Mouse (Mus musculus): ENCODE measurements at regions not wholly inside any gene's neighbourhood (a gene's known extent, or its start where the extent isn't known, plus 50 kb on each side); places are given as distances from the start of the nearest gene placed in this dataset.

- Histone ChIP-seq H3K4me1 (0 out of 2 replicates have a peak, but pooled peaks cover 5% of the 10 kb centered on the region), H3K4me2 (replicated peaks) (no peak overlapping the region), H3K4me3 (no peak overlapping the region), H3K9me3 (0 out of 2 replicates have a peak, but pooled peaks cover 4% of the 10 kb centered on the region), H3K27me3 (no peaks in the 10 kb centered on the region), H3K27ac (replicated peaks) (no peak overlapping the region), H3K36me3 (no peaks in the 10 kb centered on the region), H3K9ac (replicated peaks) (no peak overlapping the region)
- WGBS, result 77% methylated on average over 8 of the region's 8 CpGs
- ATAC-seq (replicated peaks), result no peak
Measured at GRCm38 (mm10) chr10:99393523-99393922, 130.5 kb downstream of the Dusp6 start.

DNA sequence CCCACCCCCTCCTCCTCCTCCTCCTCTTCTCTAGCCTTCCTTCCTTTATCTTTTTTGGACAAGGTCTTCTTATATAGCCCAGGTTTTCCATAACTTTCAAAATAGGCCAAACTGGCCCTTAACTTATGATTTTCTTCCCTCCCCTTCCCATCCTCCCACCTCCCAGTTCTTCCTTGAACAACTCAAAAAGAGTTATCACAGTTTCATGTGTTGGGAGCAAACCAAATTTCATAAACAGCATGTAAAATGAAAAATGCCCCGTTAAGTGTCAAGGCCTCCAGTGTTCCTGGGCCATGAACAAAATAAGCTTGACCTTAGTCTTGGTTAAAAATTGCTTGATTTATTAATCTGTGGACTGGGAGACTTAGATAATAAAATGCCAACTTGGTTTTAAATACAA is 132.4 kb downstream of the Dusp6 start:
- H3K4me1 ChIP-seq, result 0 out of 2 replicates have a peak, but pooled peaks cover 5% of the 10 kb centered on the region
- no peak overlapping the region for H3K9ac ChIP-seq (replicated peaks)
- H3K9me3 ChIP-seq, result 0 out of 2 replicates have a peak, but pooled peaks cover 4% of the 10 kb centered on the region
- H3K36me3 ChIP-seq, result no peaks in the 10 kb centered on the region
- H3K4me3 ChIP-seq, result no peak overlapping the region
- 83% methylated on average over 1 of the region's 1 CpGs for WGBS
- H3K4me2 ChIP-seq (replicated peaks), result no peak overlapping the region
- no peaks in the 10 kb centered on the region for H3K27me3 ChIP-seq
- H3K27ac ChIP-seq (replicated peaks), result no peak overlapping the region
- no peak for ATAC-seq (replicated peaks)

- Histone ChIP-seq H3K4me1 (no peaks in the 10 kb centered on the region), H3K4me3 (no peak overlapping the region), H3K27me3 (no peaks in the 10 kb centered on the region), H3K9me3 (0 out of 2 replicates have a peak, but pooled peaks cover 4% of the 10 kb centered on the region), H3K36me3 (no peaks in the 10 kb centered on the region), H3K27ac (replicated peaks) (no peak overlapping the region), H3K9ac (replicated peaks) (no peak overlapping the region), H3K4me2 (replicated peaks) (no peak overlapping the region)
- WGBS, result 86% methylated on average over 3 of the region's 3 CpGs
- no peak for ATAC-seq (replicated peaks)
Measured at GRCm38 (mm10) chr10:99396630-99397029, 133.6 kb downstream of the Dusp6 start.

- H3K36me3 ChIP-seq, result no peaks in the 10 kb centered on the region
- no peak for ATAC-seq (replicated peaks)
Measured at GRCm38 (mm10) chr10:99400076-99400475, 137.0 kb downstream of the Dusp6 start.

GRCm38 (mm10) chr10:99406764-99407163 is 143.7 kb downstream of the Dusp6 start:
- no peak; the same call in 1 of the 2 replicates for ATAC-seq (replicated peaks)
- WGBS, result 81% methylated on average over 2 of the region's 2 CpGs
- no peaks in the 10 kb centered on the region for H3K27me3 ChIP-seq

More at GRCm38 (mm10) chr10:99400076-99400475, 137.0 kb downstream of the Dusp6 start:
- H3K4me1 ChIP-seq, result no peaks in the 10 kb centered on the region
- H3K9me3 ChIP-seq, result 0 out of 2 replicates have a peak, but pooled peaks cover 4% of the 10 kb centered on the region
- no peak overlapping the region for H3K4me2 ChIP-seq (replicated peaks)
- no peak overlapping the region for H3K9ac ChIP-seq (replicated peaks)
- H3K27me3 ChIP-seq, result no peaks in the 10 kb centered on the region
- H3K27ac ChIP-seq (replicated peaks), result no peak overlapping the region
- H3K4me3 ChIP-seq, result no peak overlapping the region
- WGBS, result 91% methylated on average over 6 of the region's 6 CpGs

GRCm38 (mm10) chr10:99408786-99409185 is 145.8 kb downstream of the Dusp6 start:
- Histone ChIP-seq H3K4me3 (no peak overlapping the region), H3K36me3 (no peaks in the 10 kb centered on the region), H3K9me3 (no peaks in the 10 kb centered on the region), H3K4me2 (replicated peaks) (no peak overlapping the region), H3K27ac (replicated peaks) (no peak overlapping the region), H3K27me3 (no peaks in the 10 kb centered on the region), H3K9ac (replicated peaks) (no peak overlapping the region), H3K4me1 (no peaks in the 10 kb centered on the region)
- 92% methylated on average over 2 of the region's 2 CpGs for WGBS
- no peak for ATAC-seq (replicated peaks)

More at GRCm38 (mm10) chr10:99406764-99407163, 143.7 kb downstream of the Dusp6 start:
- Histone ChIP-seq H3K4me3 (no peak overlapping the region), H3K4me1 (no peaks in the 10 kb centered on the region), H3K36me3 (no peaks in the 10 kb centered on the region), H3K9ac (replicated peaks) (no peak overlapping the region), H3K9me3 (no peaks in the 10 kb centered on the region), H3K4me2 (replicated peaks) (no peak overlapping the region), H3K27ac (replicated peaks) (0 out of 2 replicates have a peak overlapping the region, but pooled peaks have one; percentile 60)

DNA sequence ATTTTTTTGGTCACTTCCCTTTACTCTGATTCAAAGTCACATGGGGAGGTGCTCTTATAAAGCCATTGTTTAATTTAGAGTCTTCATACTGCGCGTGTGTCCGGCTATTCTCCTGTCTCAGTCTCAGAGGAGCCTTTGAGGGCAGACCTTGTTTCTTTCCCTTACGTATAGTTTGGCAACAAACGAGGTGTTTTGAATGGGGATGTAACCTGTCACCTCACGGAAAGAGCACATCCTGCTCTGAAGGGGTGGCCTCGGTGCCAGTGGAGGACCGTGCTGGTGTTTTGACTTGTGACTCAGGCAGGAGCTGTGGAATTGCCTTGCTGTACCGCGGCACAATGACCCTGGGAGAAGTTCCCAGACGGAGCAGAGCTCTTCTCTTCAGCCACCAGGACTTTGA is 146.7 kb downstream of the Dusp6 start:
- Histone ChIP-seq H3K9ac (replicated peaks) (no peak overlapping the region), H3K9me3 (no peaks in the 10 kb centered on the region), H3K27ac (replicated peaks) (no peak overlapping the region), H3K4me3 (no peak overlapping the region), H3K27me3 (no peaks in the 10 kb centered on the region), H3K4me2 (replicated peaks) (no peak overlapping the region), H3K36me3 (no peaks in the 10 kb centered on the region), H3K4me1 (no peaks in the 10 kb centered on the region)
- no peak for ATAC-seq (replicated peaks)
- 73% methylated on average over 11 of the region's 11 CpGs for WGBS

- Histone ChIP-seq H3K9ac (replicated peaks) (no peak overlapping the region), H3K27me3 (no peaks in the 10 kb centered on the region), H3K9me3 (no peaks in the 10 kb centered on the region), H3K27ac (replicated peaks) (no peak overlapping the region), H3K4me3 (no peak overlapping the region), H3K4me2 (replicated peaks) (no peak overlapping the region), H3K4me1 (no peaks in the 10 kb centered on the region), H3K36me3 (no peaks in the 10 kb centered on the region)
- ATAC-seq (replicated peaks), result no peak
- 88% methylated on average over 3 of the region's 3 CpGs for WGBS
Measured at GRCm38 (mm10) chr10:99410754-99411153, 147.7 kb downstream of the Dusp6 start.

DNA sequence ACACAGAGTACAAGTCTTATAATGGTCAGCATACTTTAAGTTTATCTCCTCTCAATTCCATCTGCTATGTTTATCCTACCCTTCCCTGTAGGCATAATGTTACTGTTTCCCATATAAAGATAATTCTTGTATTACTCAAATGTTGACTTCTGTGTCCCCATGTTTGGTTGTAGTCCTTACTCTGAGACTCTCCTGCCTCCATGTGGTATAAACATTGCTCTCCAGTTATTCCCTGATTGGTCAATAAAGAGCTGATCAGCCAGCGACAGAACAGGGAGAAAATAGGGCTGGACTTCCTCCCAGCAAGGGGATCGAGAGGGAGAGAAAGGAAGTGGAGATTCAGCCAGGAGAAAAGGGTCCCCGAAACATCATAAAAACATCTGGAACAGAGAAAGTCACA is 150.4 kb downstream of the Dusp6 start:
- no peaks in the 10 kb centered on the region for H3K9me3 ChIP-seq
- no peak overlapping the region for H3K27ac ChIP-seq (replicated peaks)
- WGBS, result 92% methylated on average over 3 of the region's 3 CpGs
- no peak for ATAC-seq (replicated peaks)
- no peak overlapping the region for H3K9ac ChIP-seq (replicated peaks)
- H3K36me3 ChIP-seq, result no peaks in the 10 kb centered on the region
- no peak overlapping the region for H3K4me3 ChIP-seq
- H3K27me3 ChIP-seq, result no peaks in the 10 kb centered on the region
- H3K4me2 ChIP-seq (replicated peaks), result no peak overlapping the region
- H3K4me1 ChIP-seq, result peaks cover under 1% of the 10 kb centered on the region; the same call in 1 of the 2 replicates

DNA sequence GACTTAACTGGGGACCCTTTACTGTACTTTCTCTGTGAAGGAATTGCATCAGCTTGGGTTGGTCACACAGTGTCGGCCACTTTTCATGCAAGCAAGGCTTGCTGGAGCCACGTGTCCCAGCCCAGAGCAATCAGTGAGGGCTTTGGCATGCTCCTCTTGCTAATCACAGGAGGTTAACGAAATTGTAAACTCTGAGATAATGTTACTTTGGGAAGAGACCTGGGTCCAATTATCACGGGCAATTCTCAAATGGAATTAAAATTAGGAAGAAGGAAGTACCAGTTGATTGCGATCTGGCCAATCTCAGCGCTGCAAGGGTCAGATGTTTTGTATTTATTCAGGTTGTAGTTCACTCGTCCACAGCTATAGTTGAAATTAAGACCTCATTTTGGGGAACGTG is 153.2 kb downstream of the Dusp6 start:
- WGBS, result 44% methylated on average over 8 of the region's 8 CpGs
- Histone ChIP-seq H3K9me3 (no peaks in the 10 kb centered on the region), H3K36me3 (no peaks in the 10 kb centered on the region), H3K27ac (replicated peaks) (no peak overlapping the region), H3K4me3 (no peak overlapping the region), H3K27me3 (no peaks in the 10 kb centered on the region), H3K4me1 (peaks cover 11% of the 10 kb centered on the region), H3K4me2 (replicated peaks) (no peak overlapping the region), H3K9ac (replicated peaks) (no peak overlapping the region)
- ATAC-seq (replicated peaks), result no peak

DNA sequence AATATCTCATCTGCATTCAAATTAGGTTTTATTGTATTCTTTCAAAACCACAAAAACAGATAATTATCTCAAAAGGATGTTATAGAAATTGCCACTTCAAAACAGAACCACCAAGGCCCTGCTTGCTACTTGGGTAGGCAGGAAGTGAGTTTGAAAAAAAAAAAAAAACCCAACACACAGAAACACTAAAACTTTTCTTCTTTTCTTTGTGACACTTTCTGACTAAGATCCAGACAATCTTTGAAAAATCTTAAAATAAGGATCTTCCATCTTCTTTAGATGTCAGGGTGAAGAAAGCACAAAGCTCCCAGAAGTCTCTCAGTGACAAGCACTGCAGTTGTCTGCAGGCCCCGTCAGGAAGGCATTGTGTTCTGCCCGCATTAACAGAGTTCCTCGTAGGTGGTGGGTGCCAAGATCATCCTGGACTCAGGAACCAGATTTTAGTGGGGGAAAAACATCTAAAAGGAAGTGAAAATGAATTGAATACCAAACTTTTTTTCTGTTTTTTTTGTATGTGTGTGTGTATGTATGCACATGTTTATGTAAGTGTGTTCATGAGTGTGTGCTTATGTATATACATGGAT is 154.0 kb downstream of the Dusp6 start:
- Histone ChIP-seq H3K9ac (replicated peaks) (no peak overlapping the region), H3K27ac (replicated peaks) (no peak overlapping the region), H3K4me1 (peaks cover 11% of the 10 kb centered on the region), H3K36me3 (no peaks in the 10 kb centered on the region), H3K9me3 (no peaks in the 10 kb centered on the region), H3K4me2 (replicated peaks) (no peak overlapping the region), H3K27me3 (no peaks in the 10 kb centered on the region), H3K4me3 (no peak overlapping the region)
- no peak for ATAC-seq (replicated peaks)
- 8% methylated on average over 3 of the region's 3 CpGs for WGBS

DNA sequence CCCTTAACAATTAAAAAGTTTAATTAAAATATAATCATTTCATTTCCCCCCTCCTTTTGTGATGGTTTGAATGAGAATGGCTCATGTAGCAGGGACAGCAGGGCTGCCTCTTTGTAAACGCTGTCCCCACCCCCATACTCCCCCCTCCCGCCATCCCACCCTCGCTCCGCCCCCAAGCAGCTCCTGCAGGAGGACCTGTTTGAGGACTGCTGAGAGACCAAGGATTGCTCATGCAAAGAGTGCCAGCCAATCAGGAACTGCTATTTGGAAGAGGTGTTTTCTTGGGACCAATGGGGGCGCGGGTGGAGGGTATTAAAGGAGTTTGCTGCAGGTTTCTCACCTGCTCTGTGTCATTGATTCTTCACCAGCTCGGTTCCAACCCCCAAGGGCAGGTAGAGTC is 154.6 kb downstream of the Dusp6 start:
- peaks cover 11% of the 10 kb centered on the region for H3K4me1 ChIP-seq
- no peak overlapping the region for H3K4me3 ChIP-seq
- no peaks in the 10 kb centered on the region for H3K9me3 ChIP-seq
- H3K27ac ChIP-seq (replicated peaks), result no peak overlapping the region
- WGBS, result 28% methylated on average over 7 of the region's 7 CpGs
- H3K36me3 ChIP-seq, result no peaks in the 10 kb centered on the region
- no peaks in the 10 kb centered on the region for H3K27me3 ChIP-seq
- H3K4me2 ChIP-seq (replicated peaks), result no peak overlapping the region
- ATAC-seq (replicated peaks), result no peak
- H3K9ac ChIP-seq (replicated peaks), result no peak overlapping the region

GRCm38 (mm10) chr10:99418497-99418896 is 155.5 kb downstream of the Dusp6 start:
- H3K4me2 ChIP-seq (replicated peaks), result no peak overlapping the region
- no peak overlapping the region for H3K27ac ChIP-seq (replicated peaks)
- H3K9ac ChIP-seq (replicated peaks), result no peak overlapping the region
- H3K27me3 ChIP-seq, result no peaks in the 10 kb centered on the region
- H3K36me3 ChIP-seq, result no peaks in the 10 kb centered on the region
- peaks cover 11% of the 10 kb centered on the region for H3K4me1 ChIP-seq
- no peaks in the 10 kb centered on the region for H3K9me3 ChIP-seq
- H3K4me3 ChIP-seq, result no peak overlapping the region
- ATAC-seq (replicated peaks), result no peak; the same call in 1 of the 2 replicates
